Mouse (Mus musculus) ES-E14 (cell line): Measurements from ENCODE around the gene Pex14. TPM values are rescaled to one million over a fixed set of nuclear protein-coding genes. Genes with fewer than 3 reads are reported as not detected.

Experiments used
- DNase-seq: peaks from one replicate; pipeline ENCODE4 v3.0.0-alpha.2; 2013; ENCODE audit warnings: low read depth, low spot score
- H3K27ac ChIP-seq: 2 replicates; pipeline ENCODE4 v1.5.1; 2012; ENCODE audit warnings: low read depth, mild to moderate bottlenecking, low read length, moderate library complexity, mixed read lengths; ENCODE audit not compliant: poor library complexity, insufficient read depth, severe bottlenecking
- H3K36me3 ChIP-seq: 2 replicates; pipeline ENCODE4 v1.6.1; 2012; ENCODE audit warnings: mild to moderate bottlenecking, low read length, moderate library complexity, mixed read lengths; ENCODE audit not compliant: control insufficient read depth, poor library complexity, insufficient read depth, severe bottlenecking
- H3K4me1 ChIP-seq, 2 experiments: fragments of 150-350 bp in 1 of 2; sonication (generic) in 1 of 2; 2 replicates each; pipeline ENCODE4 v1.6.1; 2012; ENCODE audit warnings: low read length in 2 of 2, mild to moderate bottlenecking in 1 of 2, mixed read lengths in 1 of 2; ENCODE audit not compliant: control insufficient read depth in 2 of 2, insufficient read depth in 2 of 2, poor library complexity in 1 of 2
- H3K4me3 ChIP-seq, 2 experiments: fragments of 150-350 bp in 1 of 2; sonication (generic) in 1 of 2; 2 replicates each; pipeline ENCODE4 v1.5.1; 2012; ENCODE audit warnings: low read length in 2 of 2, low read depth in 1 of 2, mild to moderate bottlenecking in 1 of 2, mixed read lengths in 1 of 2; ENCODE audit not compliant: insufficient read depth in 1 of 2, poor library complexity in 1 of 2, severe bottlenecking in 1 of 2
- H3K9ac ChIP-seq: 2 replicates; pipeline ENCODE4 v1.6.1; 2012; ENCODE audit warnings: low read depth, mild to moderate bottlenecking, low read length, mixed read lengths; ENCODE audit not compliant: poor library complexity, insufficient read depth, severe bottlenecking
- H3K9me3 ChIP-seq: fragments of 150-350 bp; sonication (generic); 2 replicates; pipeline ENCODE4 v1.6.1; 2012; ENCODE audit warnings: low read depth, mild to moderate bottlenecking, low read length; ENCODE audit not compliant: control insufficient read depth, insufficient read depth
- CHD2 ChIP-seq: IDR thresholded peaks from 2 replicates; pipeline ENCODE4 v1.6.1; 2014; ENCODE audit warnings: mild to moderate bottlenecking, low read depth, low read length, inconsistent platforms
- HCFC1 ChIP-seq: IDR thresholded peaks from 2 replicates; pipeline ENCODE4 v1.6.1; 2012; ENCODE audit warnings: low read length, inconsistent platforms, borderline replicate concordance; ENCODE audit not compliant: insufficient read depth
- MAFK ChIP-seq: IDR thresholded peaks from 2 replicates; pipeline ENCODE4 v1.6.1; 2014; ENCODE audit warnings: mild to moderate bottlenecking, low read depth, low read length, inconsistent platforms; ENCODE audit not compliant: insufficient read depth
- ZC3H11A ChIP-seq: IDR thresholded peaks from 2 replicates; pipeline ENCODE4 v1.6.1; 2012; ENCODE audit warnings: low read depth, mild to moderate bottlenecking, inconsistent platforms, low read length, borderline replicate concordance
- ZNF384 ChIP-seq: IDR thresholded peaks from 2 replicates; pipeline ENCODE4 v1.6.1; 2012; ENCODE audit warnings: low read depth, low read length, inconsistent platforms
- in situ Hi-C, 2 experiments: fragments of 600-800 bp; cut with MboI; formaldehyde crosslinking; loops; one replicate each; pipeline ENCODE4 v1.15.1; 2025; ENCODE audit warnings: low sequenced_read_pairs in 2 of 2, inconsistent platforms in 1 of 2; ENCODE audit not compliant: unreplicated experiment in 2 of 2
- total RNA-seq: library from RNA; depleted of rRNA; stranded (reverse); fragments of 300-350 nt; gene quantifications from 2 replicates; pipeline ENCODE4 v1.2.3, GENCODE M21; 2012

The Pex14 gene
- total RNA-seq, 1 experiment = 80.3 TPM

DNA sequence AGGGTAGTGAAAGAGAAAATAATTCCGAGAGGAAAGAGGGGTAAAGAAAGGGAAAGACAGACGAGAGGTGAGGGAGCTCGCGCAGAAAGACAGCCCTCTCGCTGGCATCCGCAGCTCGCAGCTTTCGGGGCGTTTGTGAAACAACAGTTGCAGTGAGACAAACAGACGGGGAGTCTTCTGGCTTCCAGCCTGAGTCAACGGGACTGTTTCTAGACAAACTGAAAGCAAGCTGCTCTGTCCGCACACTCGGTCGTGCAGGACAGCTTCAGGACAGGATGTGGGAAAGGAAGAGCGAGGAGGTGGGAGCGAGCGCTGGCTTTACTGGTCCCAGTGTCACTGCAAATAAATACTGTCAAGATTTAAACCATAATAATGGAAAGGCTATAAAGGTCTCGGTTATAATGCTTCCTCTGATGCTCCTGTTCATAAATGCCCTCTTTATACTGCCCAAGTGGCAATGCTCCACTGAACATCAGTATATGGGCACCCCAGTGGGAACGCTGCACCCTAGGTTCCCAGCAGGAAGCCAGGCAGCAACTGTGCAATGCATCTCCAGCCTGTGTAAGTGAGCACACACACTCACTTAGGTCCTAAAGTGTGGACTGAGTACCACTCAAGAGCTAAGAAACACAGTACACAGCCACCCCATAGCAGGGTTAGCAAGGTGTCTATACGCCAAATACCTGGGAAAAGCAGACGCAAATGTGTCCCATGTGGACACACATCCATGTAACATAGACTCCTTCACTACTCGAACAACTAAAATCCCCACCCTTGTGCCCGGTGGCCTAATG lies 35.4 kb downstream of the Pex14 start:
- in situ Hi-C loops = no loop called here
- TF ChIP-seq ZNF384 = no peak
- no peak overlapping the region for H3K4me3 ChIP-seq
- no peak for DNase-seq
- peaks cover 12% of the 10 kb centered on the region; the same call in 1 of the 2 replicates for H3K36me3 ChIP-seq
- no peak overlapping the region for H3K9ac ChIP-seq
- peaks cover 0 to 24% of the 10 kb centered on the region in 2 experiments; a peak in 2 of 4 replicates for H3K4me1 ChIP-seq
- H3K27ac ChIP-seq = no peak overlapping the region
- no peaks in the 10 kb centered on the region for H3K9me3 ChIP-seq

DNA sequence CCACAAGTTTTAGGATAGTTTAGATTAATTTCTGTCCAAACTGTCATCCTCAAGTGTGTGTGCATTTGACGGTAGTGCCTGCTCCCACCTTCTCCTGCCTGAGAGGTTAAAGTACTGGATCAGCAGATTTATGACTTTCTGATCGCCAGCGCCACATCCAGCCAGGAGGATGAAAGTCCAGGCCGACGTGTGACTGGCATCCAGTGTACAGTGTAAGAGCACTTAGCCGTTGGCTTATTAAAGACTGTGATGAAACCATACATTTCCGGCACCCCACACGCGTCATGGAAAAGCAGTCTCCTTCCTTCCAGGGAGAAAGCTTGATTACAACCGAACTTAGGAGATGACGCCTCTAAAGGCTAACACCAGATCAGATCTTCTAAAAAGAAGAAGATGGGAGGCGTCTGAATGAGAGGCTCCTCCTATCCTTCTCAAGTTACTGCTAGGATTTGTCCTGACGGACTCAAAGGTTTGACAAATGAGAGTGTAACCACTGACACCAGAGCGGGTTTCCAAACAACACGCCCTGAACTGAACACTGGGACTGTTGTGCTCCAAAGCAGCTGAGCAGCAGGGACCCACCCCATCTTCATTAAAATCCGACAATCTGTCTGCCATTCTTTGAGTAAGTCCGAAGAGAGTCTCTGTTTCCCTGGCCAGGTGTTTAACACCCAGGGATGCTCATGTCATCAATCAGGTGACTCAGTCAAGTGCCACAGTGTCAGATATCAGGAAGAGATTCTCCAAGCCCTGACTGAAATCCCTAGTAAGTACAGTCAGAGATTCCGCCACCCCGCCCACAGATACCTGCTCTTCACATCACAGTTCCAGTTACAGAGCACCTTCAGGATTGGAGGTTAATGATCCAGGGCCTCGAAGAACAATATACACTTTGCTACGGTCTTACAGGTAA lies 37.0 kb downstream of the Pex14 start:
- no peaks in the 10 kb centered on the region for H3K9me3 ChIP-seq
- no peak for DNase-seq
- no peak overlapping the region for H3K9ac ChIP-seq
- H3K4me1 ChIP-seq = peaks cover 8 to 34% of the 10 kb centered on the region in 2 experiments; a peak in 3 of 4 replicates
- H3K27ac ChIP-seq = no peak overlapping the region
- H3K4me3 ChIP-seq = no peak overlapping the region
- H3K36me3 ChIP-seq = peaks cover 7% of the 10 kb centered on the region; the same call in 1 of the 2 replicates
- in situ Hi-C loops = no loop called here
- TF ChIP-seq MAFK (no peak), HCFC1 (no peak), ZC3H11A (no peak), CHD2 (no peak), ZNF384 (no peak)

DNA sequence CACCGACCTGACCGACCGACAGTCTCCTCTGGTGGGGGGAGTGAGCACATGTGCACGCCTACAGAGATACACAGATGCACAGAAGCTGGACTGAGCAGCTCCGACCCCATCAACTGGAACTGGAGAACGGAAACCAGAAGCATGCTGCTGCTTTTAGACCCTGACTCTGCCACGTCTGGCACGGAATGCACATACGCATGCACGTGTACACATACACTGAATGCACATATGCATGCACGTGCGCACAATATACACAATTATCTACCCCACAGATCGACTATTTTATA lies 38.3 kb downstream of the Pex14 start:
- no peak overlapping the region for H3K9ac ChIP-seq
- H3K9me3 ChIP-seq = no peaks in the 10 kb centered on the region
- peaks cover 8 to 37% of the 10 kb centered on the region in 2 experiments; a peak in 3 of 4 replicates for H3K4me1 ChIP-seq
- in situ Hi-C loops = no loop called here
- H3K27ac ChIP-seq = no peak overlapping the region
- DNase-seq = no peak
- no peak for TF ChIP-seq MAFK
- TF ChIP-seq CHD2 = no peak
- TF ChIP-seq HCFC1 = no peak
- no peak for TF ChIP-seq ZC3H11A
- TF ChIP-seq ZNF384 = no peak
- peak overlapping the region in 1 of 2 experiments; percentile 30; a peak in 1 of 4 replicates for H3K4me3 ChIP-seq
- peaks cover 4% of the 10 kb centered on the region; the same call in 1 of the 2 replicates for H3K36me3 ChIP-seq

DNA sequence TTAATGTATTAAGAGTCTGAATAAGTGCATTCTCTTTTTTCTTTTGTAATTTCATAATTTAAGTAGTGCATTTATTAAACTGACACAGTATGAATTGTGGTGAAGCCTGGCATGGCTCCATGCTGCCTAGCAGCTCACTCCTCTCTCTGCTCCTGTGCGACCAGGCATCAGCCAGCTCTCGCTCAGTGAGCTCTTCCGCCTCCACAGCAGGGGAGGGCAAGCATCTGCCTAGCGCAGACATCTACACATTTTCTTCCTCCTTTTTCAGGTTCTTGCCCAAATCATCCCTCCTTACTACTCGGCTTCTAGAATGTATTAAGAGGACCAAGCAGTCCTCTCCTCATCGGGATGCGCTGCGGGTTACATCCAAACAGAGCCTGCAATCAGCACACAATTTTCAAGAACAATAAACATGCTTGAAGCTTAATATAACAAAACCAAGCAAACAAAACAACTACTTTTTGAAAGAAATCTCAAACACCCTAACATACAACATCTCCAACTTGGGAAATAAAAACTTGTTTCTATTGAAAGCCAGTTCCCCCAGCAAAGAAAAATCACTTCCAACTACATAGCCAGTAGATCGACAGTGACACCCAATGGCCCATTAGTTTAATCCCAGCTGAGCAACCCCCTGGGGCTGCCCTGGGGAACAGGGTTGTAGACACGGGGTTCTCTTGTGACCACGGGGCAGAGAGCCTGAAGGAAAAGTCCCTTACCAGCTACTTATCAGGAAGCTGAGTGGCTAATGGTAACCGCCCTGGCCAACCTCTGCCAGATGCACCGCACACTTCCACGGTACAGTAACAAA lies 38.9 kb downstream of the Pex14 start:
- no peak overlapping the region for H3K9ac ChIP-seq
- H3K4me1 ChIP-seq = peaks cover 8 to 37% of the 10 kb centered on the region in 2 experiments; a peak in 3 of 4 replicates
- in situ Hi-C loops = no loop called here
- peaks cover 4% of the 10 kb centered on the region; the same call in 1 of the 2 replicates for H3K36me3 ChIP-seq
- H3K27ac ChIP-seq = no peak overlapping the region
- no peak for DNase-seq
- peak overlapping the region in 1 of 2 experiments; percentile 30; a peak in 1 of 4 replicates for H3K4me3 ChIP-seq
- no peaks in the 10 kb centered on the region for H3K9me3 ChIP-seq
- TF ChIP-seq CHD2 (no peak), HCFC1 (no peak), MAFK (no peak), ZNF384 (no peak), ZC3H11A (no peak)
